11 mouse cellular contexts compared by ENCODE assay signal in genomic region chr11:52273183-52273941, GRCm38 (mm10). TPM values are rescaled to one million over a fixed set of nuclear protein-coding genes. Genes with fewer than 3 reads are reported as not detected.
DNase-seq lines count a peak whose midpoint lies in the region; ATAC-seq and TF ChIP-seq lines count a peak whose summit lies in the region.
"Had no signal": no experiment of that assay in that cellular context is flagged by ENCODE, and none has a peak within 500 bp of the region (broad histone marks: within the 10 kb centered on the region; RNA-seq: fewer than 3 reads in every experiment).

No protein-coding gene starts in this region.

- H3K4me2 ChIP-seq in midbrain, embryonic 15.5 days: no peak overlapping the region
- H3K4me2 ChIP-seq: midbrain, embryonic 11.5 days had no signal

- ATAC-seq in CD4-positive, CD25-positive, alpha-beta regulatory T cell, adult 4 months: no peak
- ATAC-seq in midbrain, embryonic 15.5 days (replicated peaks): no peak

- no peak for TF ChIP-seq CTCF in lung, adult 2 months (IDR thresholded peaks at IDR 0.05; ENCODE audit: insufficient read depth, low read length)

- peaks cover 17% of the 10 kb centered on the region; the same call in 1 of the 2 replicates for H3K4me1 ChIP-seq in midbrain, embryonic 10.5 days
- no peaks in the 10 kb centered on the region for H3K4me1 ChIP-seq in midbrain, embryonic 15.5 days
- H3K4me1 ChIP-seq in lung, adult 2 months (ENCODE audit: control insufficient read depth, insufficient read depth, low read length): peaks cover 37% of the 10 kb centered on the region

- peaks cover 12% of the 10 kb centered on the region for H3K36me3 ChIP-seq in midbrain, embryonic 10.5 days
- H3K36me3 ChIP-seq in midbrain, embryonic 15.5 days (replicated peaks): no peaks in the 10 kb centered on the region

- WGBS in midbrain, embryonic 10.5 days: 88% methylated on average over 11 of the region's 11 CpGs
- 84% methylated on average over 11 of the region's 11 CpGs for WGBS in midbrain, embryonic 15.5 days
- 35% methylated on average over 11 of the region's 11 CpGs for WGBS in lung, adult 2 months

- H3K27ac ChIP-seq in midbrain, embryonic 10.5 days (replicated peaks): peak overlapping the region; percentile 17; the same call in 1 of the 2 replicates
- H3K27ac ChIP-seq in midbrain, embryonic 15.5 days: no peak overlapping the region

- H3K27me3 ChIP-seq in midbrain, embryonic 10.5 days (ENCODE audit: low read depth, poor library complexity, severe bottlenecking): no peaks in the 10 kb centered on the region
- no peaks in the 10 kb centered on the region for H3K27me3 ChIP-seq in midbrain, embryonic 15.5 days (replicated peaks)

- no peak for TF ChIP-seq POLR2A in lung, adult 2 months (IDR thresholded peaks at IDR 0.05; ENCODE audit: borderline replicate concordance, extremely low read depth, low read depth, low read length)

- DNase-seq in CD4-positive, CD25-positive, alpha-beta regulatory T cell, adult 2 months (ENCODE audit: low read depth, low spot score): peak; percentile 47
- no peak for DNase-seq in midbrain, embryonic 10.5 days (ENCODE audit: low spot score)
- DNase-seq in lung, adult 2 months: peak; percentile 30
- DNase-seq in thymus, postnatal 36 days: peak; percentile 52 to 61
- DNase-seq in gastrocnemius, postnatal 10 days: no peak
- no peak for DNase-seq in cerebellum, postnatal 4 days (ENCODE audit: low spot score in 2 of 2)

- H3K4me3 ChIP-seq in midbrain, embryonic 10.5 days: no peak overlapping the region
- no peak overlapping the region for H3K4me3 ChIP-seq in midbrain, embryonic 15.5 days
- H3K4me3 ChIP-seq in lung, adult 2 months (replicated peaks; ENCODE audit: extremely low read depth, low read depth, low read length): no peak overlapping the region

- no peaks in the 10 kb centered on the region for H3K9me3 ChIP-seq in midbrain, embryonic 10.5 days (replicated peaks)
- no peaks in the 10 kb centered on the region for H3K9me3 ChIP-seq in midbrain, embryonic 15.5 days

- no peak overlapping the region for H3K9ac ChIP-seq in midbrain, embryonic 15.5 days

RNA-seq across cellular contexts. Expression of gene Tcf7, which starts 9.5 kb away (rescaled TPM):
- 100 to 1,000 TPM; 246 to 283 TPM for polyA plus RNA-seq in CD4-positive, CD25-positive, alpha-beta regulatory T cell, adult 4 months (2017; shearing (Covaris generic))
- 8.0 and 10.6 TPM in 2 replicates for polyA plus RNA-seq in midbrain, embryonic 10.5 days (2016; fragmentation: Nextera tagmentation; extraction: Ambion mirVana)
- 5.1 and 5.5 TPM in 2 replicates for polyA plus RNA-seq in midbrain, embryonic 15.5 days (2015; fragmentation: Nextera tagmentation; extraction: Ambion mirVana)
- 26.8 and 30.2 TPM in 2 replicates for polyA plus RNA-seq in lung, adult 2 months (2012; rRNA removed)
- total RNA-seq in gastrocnemius, postnatal 10 days (2021): 1 to 10 TPM; 2.0 to 4.6 TPM

RNA-seq across cellular contexts. Expression of gene Skp1a, which starts 41.6 kb away (rescaled TPM):
- polyA plus RNA-seq in CD4-positive, CD25-positive, alpha-beta regulatory T cell, adult 4 months (2017; shearing (Covaris generic)): 100 to 1,000 TPM; 212 to 326 TPM
- 916 and 943 TPM in 2 replicates for polyA plus RNA-seq in midbrain, embryonic 10.5 days (2016; fragmentation: Nextera tagmentation; extraction: Ambion mirVana)
- 905 and 933 TPM in 2 replicates for polyA plus RNA-seq in midbrain, embryonic 15.5 days (2015; fragmentation: Nextera tagmentation; extraction: Ambion mirVana)
- polyA plus RNA-seq in lung, adult 2 months (2012; rRNA removed): 13.0 and 25.8 TPM in 2 replicates
- 100 to 1,000 TPM; 254 to 257 TPM for total RNA-seq in gastrocnemius, postnatal 10 days (2021)

RNA-seq across cellular contexts. Expression of gene Olfr1371, which starts 59.6 kb away (rescaled TPM):
- not detected for polyA plus RNA-seq in CD4-positive, CD25-positive, alpha-beta regulatory T cell, adult 4 months (2017; shearing (Covaris generic))
- not detected in 2 replicates for polyA plus RNA-seq in midbrain, embryonic 10.5 days (2016; fragmentation: Nextera tagmentation; extraction: Ambion mirVana)
- polyA plus RNA-seq in midbrain, embryonic 15.5 days (2015; fragmentation: Nextera tagmentation; extraction: Ambion mirVana): not detected in 2 replicates
- not detected in 2 replicates for polyA plus RNA-seq in lung, adult 2 months (2012; rRNA removed)
- not detected for total RNA-seq in gastrocnemius, postnatal 10 days (2021)
- total RNA-seq: left cerebral cortex, adult 8-10 months had no signal
- polyA plus RNA-seq: heart, embryonic 14.5 days; midbrain, embryonic 11.5 days had no signal

Comparison
In these comparisons a context has a peak if more than half of its experiments do, and no peak if none do; other contexts are left out.
1. DNase-seq: peak in CD4-positive, CD25-positive, alpha-beta regulatory T cell, adult 2 months (single experiment), lung, adult 2 months (single experiment) and thymus, postnatal 36 days (2 of 2); none in midbrain, embryonic 10.5 days (single experiment), gastrocnemius, postnatal 10 days (single experiment) and cerebellum, postnatal 4 days (0 of 2).